Comparison of ENCODE assay signal across 23 mouse cellular contexts in the genomic region with DNA sequence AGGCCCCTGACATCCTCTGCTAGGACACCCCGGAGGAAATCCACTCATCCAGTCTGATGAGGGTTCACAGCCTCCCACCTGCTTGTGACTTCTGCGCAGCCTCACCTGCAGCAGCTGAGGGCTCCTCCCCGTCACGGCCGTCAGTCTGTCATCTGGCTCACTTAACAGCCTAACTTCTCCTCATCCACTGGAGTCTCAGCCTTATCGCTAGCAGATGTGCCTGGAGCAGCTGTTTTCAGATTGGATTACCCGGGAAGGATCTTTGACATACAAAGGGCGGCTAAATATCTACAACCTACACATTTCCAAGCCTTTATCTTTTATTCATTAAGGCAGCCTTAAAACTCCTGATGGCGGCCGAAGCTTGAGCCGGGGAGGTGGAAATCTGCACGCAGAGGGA. TPM values are rescaled to one million over a fixed set of nuclear protein-coding genes. Genes with fewer than 3 reads are reported as not detected.
DNase-seq lines count a peak whose midpoint lies in the region; ATAC-seq and TF ChIP-seq lines count a peak whose summit lies in the region.
"Had no signal": no experiment of that assay in that cellular context is flagged by ENCODE, and none has a peak within 500 bp of the region (broad histone marks: within the 10 kb centered on the region; RNA-seq: fewer than 3 reads in every experiment).

No protein-coding gene starts in this region.

- no peaks in the 10 kb centered on the region for H3K36me3 ChIP-seq in heart, embryonic 13.5 days
- H3K36me3 ChIP-seq in heart, embryonic 12.5 days = no peaks in the 10 kb centered on the region
- H3K36me3 ChIP-seq in MEL (ENCODE audit: control insufficient read depth in 1 of 2, insufficient read depth in 2 of 2, low read length in 2 of 2) = no peaks in the 10 kb centered on the region
- no peaks in the 10 kb centered on the region for H3K36me3 ChIP-seq in embryonic facial prominence, embryonic 14.5 days (ENCODE audit: control insufficient read depth, insufficient read depth, low read length)
- H3K36me3 ChIP-seq in midbrain, embryonic 14.5 days (ENCODE audit: control insufficient read depth, insufficient read depth, low read length) = no peaks in the 10 kb centered on the region
- H3K36me3 ChIP-seq in forebrain, embryonic 11.5 days (ENCODE audit: control insufficient read depth, insufficient read depth, low read length) = no peaks in the 10 kb centered on the region
- H3K36me3 ChIP-seq: heart, embryonic 10.5 days; hindbrain, embryonic 10.5 days; neural tube, embryonic 13.5 days; stomach, embryonic 15.5 days had no signal

- no peak for TF ChIP-seq EP300 in MEL (IDR thresholded peaks at IDR 0.05; ENCODE audit: low read depth in 1 of 2, low read length in 2 of 2)

- H3K27me3 ChIP-seq in heart, embryonic 13.5 days (replicated peaks) = 0 out of 2 replicates have a peak, but pooled peaks cover 2% of the 10 kb centered on the region
- H3K27me3 ChIP-seq in heart, embryonic 12.5 days (replicated peaks) = no peaks in the 10 kb centered on the region; the same call in 1 of the 2 replicates
- H3K27me3 ChIP-seq in MEL (ENCODE audit: control insufficient read depth in 1 of 2, insufficient read depth in 2 of 2, low read length in 2 of 2) = no peaks in the 10 kb centered on the region
- H3K27me3 ChIP-seq in embryonic facial prominence, embryonic 14.5 days (replicated peaks; ENCODE audit: control insufficient read depth, insufficient read depth, low read length) = no peaks in the 10 kb centered on the region
- no peaks in the 10 kb centered on the region for H3K27me3 ChIP-seq in midbrain, embryonic 14.5 days (ENCODE audit: control insufficient read depth, insufficient read depth, low read length)
- H3K27me3 ChIP-seq in forebrain, embryonic 11.5 days (ENCODE audit: control insufficient read depth, insufficient read depth, low read length) = no peaks in the 10 kb centered on the region
- H3K27me3 ChIP-seq: forebrain, embryonic 13.5 days; Patski; stomach, embryonic 15.5 days had no signal

- no peak for TF ChIP-seq POLR2A in MEL (IDR thresholded peaks at IDR 0.05; ENCODE audit: control insufficient read depth in 1 of 2, insufficient read depth in 1 of 2, low read depth in 1 of 2, low read length in 2 of 2, poor library complexity in 1 of 2)

- no peaks in the 10 kb centered on the region for H3K9me3 ChIP-seq in heart, embryonic 13.5 days
- no peaks in the 10 kb centered on the region for H3K9me3 ChIP-seq in heart, embryonic 12.5 days (replicated peaks)
- H3K9me3 ChIP-seq in MEL (replicated peaks; ENCODE audit: insufficient read depth, low read length) = no peaks in the 10 kb centered on the region
- no peaks in the 10 kb centered on the region for H3K9me3 ChIP-seq in embryonic facial prominence, embryonic 14.5 days (ENCODE audit: control insufficient read depth, low read length)
- H3K9me3 ChIP-seq in midbrain, embryonic 14.5 days (ENCODE audit: control insufficient read depth, low read length) = no peaks in the 10 kb centered on the region
- H3K9me3 ChIP-seq in forebrain, embryonic 11.5 days (ENCODE audit: control insufficient read depth, low read length) = no peaks in the 10 kb centered on the region
- H3K9me3 ChIP-seq: forebrain, embryonic 13.5 days; heart, embryonic 10.5 days; hindbrain, embryonic 10.5 days; neural tube, embryonic 13.5 days; stomach, embryonic 15.5 days had no signal

- peaks cover 11% of the 10 kb centered on the region; the same call in 1 of the 2 replicates for H3K4me1 ChIP-seq in heart, embryonic 13.5 days
- no peaks in the 10 kb centered on the region for H3K4me1 ChIP-seq in heart, embryonic 12.5 days (replicated peaks)
- 0 out of 4 replicates have a peak, but pooled peaks cover 0 to 4% of the 10 kb centered on the region in 2 experiments for H3K4me1 ChIP-seq in MEL (ENCODE audit: control insufficient read depth in 1 of 2, insufficient read depth in 2 of 2, low read length in 2 of 2)
- H3K4me1 ChIP-seq in embryonic facial prominence, embryonic 14.5 days (ENCODE audit: control insufficient read depth, insufficient read depth, low read length) = no peaks in the 10 kb centered on the region; the same call in 1 of the 2 replicates
- H3K4me1 ChIP-seq in midbrain, embryonic 14.5 days (ENCODE audit: control insufficient read depth, insufficient read depth, low read length) = no peaks in the 10 kb centered on the region
- H3K4me1 ChIP-seq in forebrain, embryonic 11.5 days (replicated peaks; ENCODE audit: control insufficient read depth, insufficient read depth, low read length) = no peaks in the 10 kb centered on the region
- H3K4me1 ChIP-seq: forebrain, embryonic 13.5 days had no signal

- TF ChIP-seq CTCF in MEL (IDR thresholded peaks at IDR 0.05 in 2 of 3, conservative IDR thresholded peaks at IDR 0.05 in 1 of 3; ENCODE audit: control insufficient read depth in 1 of 3, insufficient read depth in 1 of 3, low read depth in 2 of 3, low read length in 3 of 3, poor library complexity in 1 of 3, severe bottlenecking in 1 of 3) = no peak

- TF ChIP-seq RAD21 in MEL (IDR thresholded peaks at IDR 0.05; ENCODE audit: low read depth, low read length) = no peak

- no peaks in the 10 kb centered on the region for H3K79me2 ChIP-seq in MEL (ENCODE audit: control insufficient read depth, insufficient read depth, low read length, poor library complexity)

- 38% methylated on average over 12 of the region's 12 CpGs for WGBS in heart, embryonic 13.5 days
- 45% methylated on average over 12 of the region's 12 CpGs for WGBS in heart, embryonic 12.5 days
- WGBS in embryonic facial prominence, embryonic 14.5 days = 34% methylated on average over 12 of the region's 12 CpGs
- 42% methylated on average over 12 of the region's 12 CpGs for WGBS in midbrain, embryonic 14.5 days
- 78% methylated on average over 12 of the region's 12 CpGs for WGBS in forebrain, embryonic 11.5 days

- ATAC-seq in heart, embryonic 13.5 days (ENCODE audit: extremely low read depth, insufficient number of reproducible peaks, low FRiP score, low TSS enrichment) = no peak
- no peak for ATAC-seq in heart, embryonic 12.5 days (ENCODE audit: insufficient number of reproducible peaks, low FRiP score)
- ATAC-seq in embryonic facial prominence, embryonic 14.5 days (ENCODE audit: low read depth) = peak; percentile 9; the same call in 1 of the 2 replicates
- no peak for ATAC-seq in midbrain, embryonic 14.5 days (ENCODE audit: low FRiP score, low TSS enrichment)
- no peak for ATAC-seq in forebrain, embryonic 11.5 days (replicated peaks; ENCODE audit: low FRiP score)
- ATAC-seq: forebrain, embryonic 13.5 days; inflammation-experienced regulatory T-cells, adult 6 months; Patski had no signal

- no peak overlapping the region for H3K9ac ChIP-seq in heart, embryonic 13.5 days
- no peak overlapping the region for H3K9ac ChIP-seq in heart, embryonic 12.5 days
- H3K9ac ChIP-seq in MEL (ENCODE audit: control insufficient read depth, low read depth, low read length, poor library complexity, severe bottlenecking) = no peak overlapping the region
- H3K9ac ChIP-seq in embryonic facial prominence, embryonic 14.5 days (ENCODE audit: low read depth, low read length) = no peak overlapping the region; the same call in 1 of the 2 replicates
- H3K9ac ChIP-seq in midbrain, embryonic 14.5 days (replicated peaks; ENCODE audit: low read length) = no peak overlapping the region
- H3K9ac ChIP-seq in forebrain, embryonic 11.5 days (ENCODE audit: low read length) = no peak overlapping the region
- H3K9ac ChIP-seq: forebrain, embryonic 13.5 days; neural tube, embryonic 13.5 days; stomach, embryonic 15.5 days had no signal

- peak overlapping the region; percentile 4; the same call in 1 of the 2 replicates for H3K4me2 ChIP-seq in heart, embryonic 13.5 days
- H3K4me2 ChIP-seq in heart, embryonic 12.5 days = no peak overlapping the region
- no peak overlapping the region for H3K4me2 ChIP-seq in embryonic facial prominence, embryonic 14.5 days (ENCODE audit: low read depth, low read length)
- no peak overlapping the region for H3K4me2 ChIP-seq in midbrain, embryonic 14.5 days (ENCODE audit: low read length)
- H3K4me2 ChIP-seq in forebrain, embryonic 11.5 days (ENCODE audit: low read depth, low read length, severe bottlenecking) = no peak overlapping the region
- H3K4me2 ChIP-seq: forebrain, embryonic 13.5 days; neural tube, embryonic 13.5 days; stomach, embryonic 15.5 days had no signal

- no peak overlapping the region for H3K4me3 ChIP-seq in heart, embryonic 13.5 days
- no peak overlapping the region for H3K4me3 ChIP-seq in heart, embryonic 12.5 days
- H3K4me3 ChIP-seq in MEL (ENCODE audit: control insufficient read depth in 1 of 2, insufficient read depth in 1 of 2, low read depth in 2 of 2, low read length in 2 of 2) = no peak overlapping the region
- no peak overlapping the region for H3K4me3 ChIP-seq in embryonic facial prominence, embryonic 14.5 days (ENCODE audit: low read depth, low read length)
- no peak overlapping the region for H3K4me3 ChIP-seq in midbrain, embryonic 14.5 days (replicated peaks; ENCODE audit: low read depth, low read length)
- no peak overlapping the region for H3K4me3 ChIP-seq in forebrain, embryonic 11.5 days (ENCODE audit: low read depth, low read length)
- H3K4me3 ChIP-seq: erythroblast, embryonic 14.5 days; forebrain, embryonic 13.5 days; heart, embryonic 10.5 days; hindbrain, embryonic 10.5 days; myocyte; neural tube, embryonic 13.5 days; stomach, embryonic 15.5 days had no signal

- DNase-seq in MEL (ENCODE audit: low read depth, low spot score) = no peak
- DNase-seq in embryonic facial prominence, embryonic 14.5 days (ENCODE audit: low spot score) = no peak
- DNase-seq in midbrain, embryonic 14.5 days = peak; percentile 41
- DNase-seq in forebrain, embryonic 11.5 days (ENCODE audit: low spot score) = no peak
- no peak for DNase-seq in embryo, embryonic 11 days
- DNase-seq in adrenal gland, postnatal 36 days = no peak
- DNase-seq: adrenal gland, adult 2 months; cerebellum, adult 2 months; cerebellum, postnatal 36 days; heart, postnatal 10 days; kidney, adult 18-20 months; kidney, postnatal 4 days had no signal

- no peak overlapping the region for H3K27ac ChIP-seq in heart, embryonic 13.5 days (replicated peaks)
- H3K27ac ChIP-seq in heart, embryonic 12.5 days (ENCODE audit: poor library complexity, severe bottlenecking) = no peak overlapping the region
- no peak overlapping the region for H3K27ac ChIP-seq in MEL (ENCODE audit: control insufficient read depth, low read depth, low read length)
- no peak overlapping the region for H3K27ac ChIP-seq in embryonic facial prominence, embryonic 14.5 days (replicated peaks; ENCODE audit: low read depth, low read length)
- peak overlapping the region; percentile 45; the same call in 1 of the 2 replicates for H3K27ac ChIP-seq in midbrain, embryonic 14.5 days (replicated peaks; ENCODE audit: low read depth, low read length)
- no peak overlapping the region for H3K27ac ChIP-seq in forebrain, embryonic 11.5 days (ENCODE audit: low read depth, low read length)
- H3K27ac ChIP-seq: forebrain, embryonic 13.5 days; heart, embryonic 10.5 days; hindbrain, embryonic 10.5 days; neural tube, embryonic 13.5 days; stomach, embryonic 15.5 days had no signal

RNA-seq across cellular contexts. Expression of gene Rab4a, which starts 32.3 kb away (rescaled TPM):
- 33.2 and 36.2 TPM in 2 replicates for polyA plus RNA-seq in heart, embryonic 13.5 days (2015; fragmentation: Nextera tagmentation; extraction: Ambion mirVana)
- 42.3 and 47.2 TPM in 2 replicates for polyA plus RNA-seq in heart, embryonic 12.5 days (2016; fragmentation: Nextera tagmentation; extraction: Ambion mirVana)
- total RNA-seq in MEL (2012; rRNA removed) = 22.2 and 23.1 TPM in 2 replicates
- 10 to 100 TPM in 1 of 2 experiments, not detected in 1; 44.6 TPM for polyA plus RNA-seq in MEL (2012; ENCODE audit: insufficient read depth in 1 of 2, insufficient read length in 2 of 2, low read depth in 1 of 2, low replicate concordance in 2 of 2, missing spikeins in 1 of 2)
- polyA plus RNA-seq in embryonic facial prominence, embryonic 14.5 days (2014; fragmentation: Nextera tagmentation; extraction: Ambion mirVana) = 46.6 and 46.8 TPM in 2 replicates
- polyA plus RNA-seq in midbrain, embryonic 14.5 days (2014; fragmentation: Nextera tagmentation; extraction: Ambion mirVana) = 69.8 and 75.8 TPM in 2 replicates
- 70.2 and 75.9 TPM in 2 replicates for polyA plus RNA-seq in forebrain, embryonic 11.5 days (2014; fragmentation: Nextera tagmentation; extraction: Ambion mirVana)
- total RNA-seq in adrenal gland, postnatal 36 days (2021) = 10 to 100 TPM; 23.2 to 34.6 TPM
